Mouse (Mus musculus) forebrain, embryonic 16.5 days (tissue): ENCODE results near the gene Anapc5. TPM values are rescaled to one million over a fixed set of nuclear protein-coding genes. Genes with fewer than 3 reads are reported as not detected.

Source experiments
- ATAC-seq: fragments of 200-750 bp; cut with Nextera tagmentation; 2 replicates; pipeline ENCODE4 v1.8.0; 2017; ENCODE audit warnings: mild to moderate bottlenecking, moderate library complexity
- H3K27ac ChIP-seq: fragments of 300-500 bp; sonication (generic); 2 replicates; pipeline ENCODE4 v1.5.1; 2014; ENCODE audit warnings: low read length, control low read depth
- H3K27me3 ChIP-seq: fragments of 300-500 bp; sonication (generic); replicated peaks from 2 replicates; pipeline ENCODE4 v1.6.1; 2014; ENCODE audit warnings: low read length; ENCODE audit not compliant: control insufficient read depth, insufficient read depth
- H3K36me3 ChIP-seq: fragments of 300-500 bp; sonication (generic); 2 replicates; pipeline ENCODE4 v1.6.1; 2014; ENCODE audit not compliant: control insufficient read depth, insufficient read depth
- H3K4me1 ChIP-seq: fragments of 300-500 bp; sonication (generic); replicated peaks from 2 replicates; pipeline ENCODE4 v1.6.1; 2014; ENCODE audit warnings: low read length; ENCODE audit not compliant: control insufficient read depth, insufficient read depth
- H3K4me2 ChIP-seq: fragments of 300-500 bp; sonication (generic); 2 replicates; pipeline ENCODE4 v1.6.1; 2014; ENCODE audit warnings: mild to moderate bottlenecking, low read length, control low read depth
- H3K4me3 ChIP-seq: fragments of 300-500 bp; sonication (generic); replicated peaks from 2 replicates; pipeline ENCODE4 v1.5.1; 2014; ENCODE audit warnings: mild to moderate bottlenecking, low read length, control low read depth
- H3K9ac ChIP-seq: fragments of 300-500 bp; sonication (generic); replicated peaks from 2 replicates; pipeline ENCODE4 v1.6.1; 2014; ENCODE audit warnings: low read depth, low read length, control low read depth
- H3K9me3 ChIP-seq: fragments of 300-500 bp; sonication (generic); 2 replicates; pipeline ENCODE4 v1.6.1; 2016; ENCODE audit warnings: low read length; ENCODE audit not compliant: control insufficient read depth
- WGBS: fragments of 180-500 bp; shearing (Covaris S2); extraction: QIAGEN DNeasy Blood & Tissue Kit; methylation state at CpG from one replicate; pipeline ENCODE4 v1.1.7; 2014; 5-methylcytosine and 5-hydroxymethylcytosine counted together
- polyA plus RNA-seq: library from polyadenylated mRNA; unstranded; fragments of >200 nt; fragmentation: Nextera tagmentation; extraction: Ambion mirVana; gene quantifications from 2 replicates; pipeline ENCODE4 v1.2.1, GENCODE M21; 2015

Gene Anapc5
- polyA plus RNA-seq, 1 experiment from 2014 or later: 569 TPM

DNA sequence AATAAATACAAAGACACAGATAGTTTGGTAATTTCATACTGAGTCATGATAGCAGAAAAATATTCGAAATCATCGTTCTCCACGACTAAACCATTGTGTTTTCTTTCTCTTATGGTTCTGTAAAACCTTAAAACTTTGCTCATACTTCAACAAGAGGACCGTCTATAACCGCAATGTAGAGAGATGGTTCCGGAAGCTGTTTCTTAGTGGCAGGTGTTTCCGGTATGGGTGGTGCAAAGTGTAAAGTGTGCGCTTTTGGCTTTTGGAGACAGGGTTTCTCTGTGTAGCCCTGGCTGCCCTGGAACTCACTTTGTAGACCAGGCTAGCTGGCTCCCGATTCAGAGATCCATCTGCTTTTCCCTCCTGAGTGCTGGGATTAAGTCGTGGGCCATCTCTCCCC is 11.4 kb upstream of the Anapc5 start:
- H3K36me3 ChIP-seq: no peaks in the 10 kb centered on the region
- no peaks in the 10 kb centered on the region for H3K27me3 ChIP-seq
- no peaks in the 10 kb centered on the region for H3K4me1 ChIP-seq
- 84% methylated on average over 10 of the region's 10 CpGs for WGBS
- no peaks in the 10 kb centered on the region for H3K9me3 ChIP-seq
- H3K9ac ChIP-seq: no peak overlapping the region
- no peak overlapping the region for H3K4me2 ChIP-seq
- H3K27ac ChIP-seq: no peak overlapping the region
- no peak for ATAC-seq
- H3K4me3 ChIP-seq: no peak overlapping the region

DNA sequence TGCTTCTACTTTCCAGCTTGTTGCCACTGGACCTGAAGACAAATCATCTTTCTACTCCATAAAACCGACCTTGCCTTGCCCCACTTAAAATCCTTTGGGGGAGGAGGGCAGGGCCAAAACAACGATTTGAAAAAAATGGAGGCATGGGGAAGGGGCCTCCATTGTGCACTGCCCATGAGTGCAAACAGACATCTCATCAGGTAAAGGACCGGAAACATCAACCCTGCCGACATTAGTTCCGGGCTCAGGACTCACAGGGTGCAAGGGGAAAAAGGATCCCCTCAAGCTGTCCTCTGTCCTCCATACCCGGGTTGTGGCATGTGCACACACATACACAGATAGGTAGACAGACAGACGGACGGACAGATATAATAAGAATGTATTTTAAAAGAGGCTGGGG is 4.0 kb upstream of the Anapc5 start:
- Histone ChIP-seq H3K27me3 (no peaks in the 10 kb centered on the region), H3K9ac (no peak overlapping the region), H3K4me1 (peaks cover 2% of the 10 kb centered on the region), H3K4me3 (no peak overlapping the region), H3K36me3 (no peaks in the 10 kb centered on the region), H3K4me2 (no peak overlapping the region), H3K27ac (no peak overlapping the region), H3K9me3 (no peaks in the 10 kb centered on the region)
- 85% methylated on average over 8 of the region's 8 CpGs for WGBS
- no peak for ATAC-seq

DNA sequence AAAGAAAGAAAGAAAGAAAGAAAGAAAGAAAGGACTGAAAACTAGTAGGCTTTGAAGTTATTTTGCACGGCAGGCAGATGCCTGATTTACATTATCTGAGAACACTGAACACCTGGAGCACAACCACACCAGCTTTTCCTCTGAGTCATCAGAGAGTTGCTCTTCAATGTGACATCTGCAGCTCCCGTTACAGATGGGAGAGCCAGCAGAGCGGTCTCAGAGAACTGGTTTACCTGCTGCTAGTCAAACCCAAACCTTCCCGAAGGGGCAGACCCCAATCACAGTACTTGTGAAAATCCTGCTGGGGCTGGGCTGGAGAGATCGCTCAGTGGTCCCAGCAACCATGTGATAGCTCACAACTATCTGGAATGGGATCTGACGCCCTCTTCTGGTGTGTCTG is 3.3 kb upstream of the Anapc5 start:
- Histone ChIP-seq H3K36me3 (no peaks in the 10 kb centered on the region), H3K4me2 (no peak overlapping the region), H3K27ac (no peak overlapping the region), H3K9ac (no peak overlapping the region), H3K4me3 (no peak overlapping the region), H3K9me3 (no peaks in the 10 kb centered on the region), H3K27me3 (no peaks in the 10 kb centered on the region), H3K4me1 (peaks cover 9% of the 10 kb centered on the region)
- 79% methylated on average over 6 of the region's 6 CpGs for WGBS
- no peak for ATAC-seq

DNA sequence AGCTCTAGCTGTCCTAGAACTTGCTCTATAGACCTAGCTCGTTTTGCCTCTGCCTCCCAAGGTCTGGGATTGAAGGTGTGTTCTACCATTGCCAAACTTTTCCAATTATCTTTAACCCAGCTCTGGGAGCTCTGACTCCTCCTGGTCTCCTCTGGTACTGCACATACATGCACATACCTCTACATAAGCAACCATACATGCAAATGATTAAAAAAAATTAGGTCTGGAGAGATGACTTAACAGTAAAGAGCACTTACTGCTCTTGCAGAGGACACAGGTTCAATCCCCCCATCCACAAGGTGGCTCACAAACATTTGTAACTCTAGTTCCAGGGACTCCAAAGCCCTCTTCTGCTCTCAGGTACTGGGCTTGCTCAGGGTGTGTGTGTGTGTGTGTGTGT is 2.8 kb upstream of the Anapc5 start:
- H3K27me3 ChIP-seq: no peaks in the 10 kb centered on the region
- no peak overlapping the region for H3K4me3 ChIP-seq
- 53% methylated on average over 1 of the region's 1 CpGs for WGBS
- no peak for ATAC-seq
- H3K9me3 ChIP-seq: no peaks in the 10 kb centered on the region
- H3K4me2 ChIP-seq: no peak overlapping the region
- H3K9ac ChIP-seq: no peak overlapping the region
- H3K27ac ChIP-seq: no peak overlapping the region
- H3K4me1 ChIP-seq: peaks cover 12% of the 10 kb centered on the region
- peaks cover 3% of the 10 kb centered on the region; the same call in 1 of the 2 replicates for H3K36me3 ChIP-seq

DNA sequence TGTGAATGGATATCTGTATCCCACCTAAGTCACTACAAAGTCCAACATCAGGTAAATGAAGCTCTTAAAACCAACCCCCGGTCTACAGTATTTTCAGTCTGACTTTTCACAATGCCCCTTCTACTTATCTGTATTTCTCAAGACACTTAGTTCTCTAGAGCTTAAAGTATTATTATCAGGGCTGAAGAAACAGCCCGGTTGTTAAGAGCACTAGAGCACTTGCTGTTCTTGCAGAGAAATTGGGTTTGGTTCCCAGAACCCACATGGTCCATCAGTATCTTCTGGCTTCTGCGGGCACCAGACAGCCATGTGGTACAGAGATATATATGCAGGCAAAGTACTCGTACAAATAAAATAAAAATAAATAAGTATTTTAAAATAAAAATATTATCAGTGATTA is 1.3 kb upstream of the Anapc5 start:
- Histone ChIP-seq H3K4me2 (no peak overlapping the region), H3K9me3 (no peaks in the 10 kb centered on the region), H3K4me3 (no peak overlapping the region), H3K27me3 (no peaks in the 10 kb centered on the region), H3K27ac (no peak overlapping the region), H3K36me3 (peaks cover 13% of the 10 kb centered on the region), H3K9ac (no peak overlapping the region), H3K4me1 (peaks cover 15% of the 10 kb centered on the region)
- no peak for ATAC-seq
- WGBS: 91% methylated on average over 4 of the region's 4 CpGs

DNA sequence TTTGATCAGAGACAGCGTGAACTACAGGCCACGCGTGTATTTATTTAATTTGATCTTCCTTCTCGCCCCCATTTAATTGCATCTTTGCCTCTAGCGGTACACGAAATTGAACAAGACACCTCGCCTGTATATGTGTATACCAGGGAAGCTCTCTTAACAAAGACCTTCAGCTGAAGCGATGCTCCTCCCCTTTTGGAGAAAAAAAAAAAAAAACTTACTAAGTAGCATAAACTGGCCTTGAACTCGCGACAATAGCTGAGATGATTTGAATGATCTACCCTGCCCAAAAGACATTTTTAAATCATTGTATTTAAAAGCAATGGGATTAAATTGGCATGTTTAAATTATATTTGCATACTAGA is 366 bp upstream of the Anapc5 start:
- WGBS: under 1% methylated on average over 10 of the region's 10 CpGs
- Histone ChIP-seq H3K4me2 (peak overlapping the region; percentile 39), H3K27ac (peak overlapping the region; percentile 89), H3K36me3 (peaks cover 13% of the 10 kb centered on the region), H3K4me1 (peaks cover 15% of the 10 kb centered on the region), H3K9me3 (no peaks in the 10 kb centered on the region), H3K9ac (peak overlapping the region; percentile 43; the same call in 1 of the 2 replicates), H3K4me3 (peak overlapping the region; percentile 92), H3K27me3 (no peaks in the 10 kb centered on the region)
- peak; percentile 58 for ATAC-seq

DNA sequence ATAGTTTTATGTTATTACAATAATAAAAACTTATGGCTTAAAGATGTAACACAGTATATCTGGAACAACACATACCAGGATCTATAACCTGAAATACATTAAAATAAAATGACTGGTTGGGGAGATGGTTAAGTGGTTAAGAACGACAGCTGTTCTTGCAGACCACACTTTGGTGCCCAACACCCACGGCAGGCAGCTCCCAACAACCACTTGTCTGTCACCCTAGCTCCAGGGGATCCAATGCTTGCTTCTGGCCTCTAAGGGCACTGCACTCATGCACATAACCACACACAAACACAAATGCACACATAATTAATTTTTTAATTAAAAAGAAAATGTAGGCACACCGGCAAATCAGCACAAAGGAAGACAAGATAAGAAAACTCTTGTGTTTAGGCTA is 8.4 kb downstream of the Anapc5 start:
- 85% methylated on average over 3 of the region's 3 CpGs for WGBS
- H3K36me3 ChIP-seq: peaks cover 40% of the 10 kb centered on the region

DNA sequence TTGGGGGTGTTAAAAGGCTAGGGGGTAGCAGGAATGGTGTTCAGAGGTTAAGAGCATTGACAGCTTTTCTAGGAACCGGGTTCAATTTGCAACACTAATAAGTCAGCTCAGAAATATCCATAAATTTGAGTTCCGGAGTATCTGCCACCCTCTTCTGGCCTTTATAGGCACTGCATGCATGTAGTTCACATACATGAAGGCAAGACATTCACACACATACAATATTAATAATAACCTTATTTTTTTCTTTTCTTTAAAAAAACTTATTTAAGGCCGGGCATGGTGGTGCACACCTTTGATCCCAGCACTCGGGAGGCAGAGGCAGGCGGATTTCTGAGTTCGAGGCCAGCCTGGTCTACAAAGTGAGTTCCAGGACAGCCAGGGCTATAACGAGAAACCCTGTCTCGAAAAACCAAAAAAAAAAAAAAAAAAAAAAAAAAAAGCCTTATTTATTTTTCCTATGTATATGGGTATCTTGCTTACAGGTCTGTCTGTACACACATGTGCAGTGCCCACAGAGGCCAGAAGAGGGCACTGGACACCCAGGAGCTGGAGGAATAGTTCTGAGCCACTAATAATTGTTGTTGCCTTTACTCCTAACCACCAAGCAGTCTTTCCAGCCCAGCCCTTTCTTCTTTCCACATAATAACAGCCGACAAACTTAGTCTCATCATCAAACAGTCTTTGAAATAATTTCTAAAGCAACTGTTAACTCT is 9.6 kb downstream of the Anapc5 start:
- no peaks in the 10 kb centered on the region; the same call in 1 of the 2 replicates for H3K4me1 ChIP-seq
- peaks cover 44% of the 10 kb centered on the region for H3K36me3 ChIP-seq
- no peak overlapping the region for H3K4me2 ChIP-seq
- no peaks in the 10 kb centered on the region for H3K9me3 ChIP-seq
- no peak for ATAC-seq
- H3K27ac ChIP-seq: no peak overlapping the region
- H3K27me3 ChIP-seq: no peaks in the 10 kb centered on the region
- 89% methylated on average over 9 of the region's 9 CpGs for WGBS
- no peak overlapping the region for H3K4me3 ChIP-seq
- no peak overlapping the region for H3K9ac ChIP-seq

More for the DNA sequence above, 8.4 kb downstream of the Anapc5 start:
- no peak overlapping the region for H3K9ac ChIP-seq
- H3K4me2 ChIP-seq: no peak overlapping the region
- no peak for ATAC-seq
- no peak overlapping the region for H3K27ac ChIP-seq
- no peaks in the 10 kb centered on the region for H3K27me3 ChIP-seq
- no peak overlapping the region for H3K4me3 ChIP-seq
- no peaks in the 10 kb centered on the region; the same call in 1 of the 2 replicates for H3K4me1 ChIP-seq
- no peaks in the 10 kb centered on the region for H3K9me3 ChIP-seq

DNA sequence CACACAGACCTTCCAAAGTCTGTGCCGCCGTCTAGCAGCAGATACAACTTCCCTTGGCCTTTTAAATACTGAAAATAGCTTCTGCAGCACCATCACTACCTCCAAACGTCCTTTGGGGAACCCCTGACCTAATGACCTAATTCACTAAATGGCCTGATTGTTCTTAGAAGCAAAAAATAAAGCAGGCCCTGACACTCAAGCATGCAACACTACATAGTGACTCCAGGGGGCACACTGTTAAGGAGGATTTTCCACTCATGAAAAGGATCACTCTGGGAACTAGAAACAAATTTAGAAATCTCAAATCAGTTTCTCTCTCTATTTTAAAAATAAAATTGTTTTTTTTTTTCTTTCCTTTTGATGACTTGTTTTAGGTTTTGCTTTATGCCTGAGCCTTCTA is 15.6 kb downstream of the Anapc5 start:
- H3K27ac ChIP-seq: no peak overlapping the region
- H3K27me3 ChIP-seq: no peaks in the 10 kb centered on the region
- H3K4me1 ChIP-seq: no peaks in the 10 kb centered on the region
- ATAC-seq: no peak
- H3K9ac ChIP-seq: no peak overlapping the region
- H3K9me3 ChIP-seq: no peaks in the 10 kb centered on the region
- H3K4me2 ChIP-seq: no peak overlapping the region
- H3K4me3 ChIP-seq: no peak overlapping the region
- WGBS: 56% methylated on average over 3 of the region's 3 CpGs
- peaks cover 51% of the 10 kb centered on the region for H3K36me3 ChIP-seq

DNA sequence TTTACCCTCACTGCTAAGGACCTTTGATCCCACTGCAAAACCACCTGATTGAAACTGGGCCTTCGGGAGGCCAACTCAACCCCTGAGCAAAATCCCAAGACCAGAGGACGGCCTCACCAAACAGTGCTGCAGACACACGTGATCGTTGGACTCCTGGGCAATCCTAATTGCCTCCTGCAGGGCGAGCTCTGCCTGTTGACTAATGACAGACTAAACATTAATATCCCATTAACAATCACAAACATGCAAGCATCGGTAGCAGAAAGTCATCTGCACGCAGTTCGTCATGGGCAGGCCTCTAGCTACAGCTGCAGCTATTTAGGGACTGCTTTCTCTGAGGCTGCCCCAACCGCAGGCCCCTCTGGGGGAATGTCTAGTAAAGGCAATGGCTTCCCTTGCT is 18.4 kb downstream of the Anapc5 start:
- no peak overlapping the region for H3K9ac ChIP-seq
- H3K4me2 ChIP-seq: no peak overlapping the region
- WGBS: 78% methylated on average over 9 of the region's 9 CpGs
- H3K4me1 ChIP-seq: peaks cover 22% of the 10 kb centered on the region
- no peak for ATAC-seq
- H3K4me3 ChIP-seq: no peak overlapping the region
- H3K36me3 ChIP-seq: peaks cover 59% of the 10 kb centered on the region
- H3K27me3 ChIP-seq: no peaks in the 10 kb centered on the region
- no peaks in the 10 kb centered on the region for H3K9me3 ChIP-seq
- H3K27ac ChIP-seq: no peak overlapping the region
